In genomic region chr4:139601519-139602356, GRCm38 (mm10) we compare ENCODE assay signal across 9 mouse cellular contexts. TPM values are rescaled to one million over a fixed set of nuclear protein-coding genes. Genes with fewer than 3 reads are reported as not detected.
DNase-seq lines count a peak whose midpoint lies in the region; ATAC-seq and TF ChIP-seq lines count a peak whose summit lies in the region.
"Had no signal": no experiment of that assay in that cellular context is flagged by ENCODE, and none has a peak within 500 bp of the region (broad histone marks: within the 10 kb centered on the region; RNA-seq: fewer than 3 reads in every experiment).

No protein-coding gene starts in this region.

- TF ChIP-seq EP300 in ES-Bruce4 (IDR thresholded peaks at IDR 0.05; ENCODE audit: insufficient read depth, low read depth, low read length) = no peak

- no peak for DNase-seq in kidney, postnatal 14 days
- no peak for DNase-seq in embryonic facial prominence, embryonic 10.5 days (ENCODE audit: low spot score)
- DNase-seq in liver, embryonic 13.5 days = no peak
- no peak for DNase-seq in layer of hippocampus, adult 18-20 months (ENCODE audit: low spot score in 2 of 2)
- no peak for DNase-seq in urinary bladder, postnatal 25 days (ENCODE audit: low spot score)

- WGBS in kidney, embryonic 14.5 days = 47% methylated on average over 7 of the region's 7 CpGs
- WGBS in embryonic facial prominence, embryonic 10.5 days = 57% methylated on average over 7 of the region's 7 CpGs
- 40% methylated on average over 7 of the region's 7 CpGs for WGBS in liver, embryonic 13.5 days (ENCODE audit: insufficient replicate concordance)

- no peak for TF ChIP-seq CTCF in ES-Bruce4 (IDR thresholded peaks at IDR 0.05; ENCODE audit: low read depth, low read length)

- no peaks in the 10 kb centered on the region for H3K9me3 ChIP-seq in kidney, embryonic 14.5 days (ENCODE audit: control insufficient read depth, low read length)
- H3K9me3 ChIP-seq in ES-Bruce4 (replicated peaks; ENCODE audit: control insufficient read depth, insufficient read depth, low read length, poor library complexity, severe bottlenecking) = no peaks in the 10 kb centered on the region
- H3K9me3 ChIP-seq in embryonic facial prominence, embryonic 10.5 days = no peaks in the 10 kb centered on the region
- H3K9me3 ChIP-seq in liver, embryonic 13.5 days (replicated peaks) = no peaks in the 10 kb centered on the region

- peaks cover 56% of the 10 kb centered on the region for H3K4me1 ChIP-seq in kidney, embryonic 14.5 days (ENCODE audit: control insufficient read depth, insufficient read depth, low read length)
- H3K4me1 ChIP-seq in ES-Bruce4 (ENCODE audit: control insufficient read depth, insufficient read depth, low read length) = peaks cover 10% of the 10 kb centered on the region
- peaks cover 65% of the 10 kb centered on the region for H3K4me1 ChIP-seq in embryonic facial prominence, embryonic 10.5 days
- H3K4me1 ChIP-seq in liver, embryonic 13.5 days (replicated peaks) = peaks cover 58% of the 10 kb centered on the region

- no peak overlapping the region for H3K4me3 ChIP-seq in kidney, embryonic 14.5 days (ENCODE audit: low read length)
- H3K4me3 ChIP-seq in ES-Bruce4 (ENCODE audit: low read depth, low read length) = no peak overlapping the region
- H3K4me3 ChIP-seq in embryonic facial prominence, embryonic 10.5 days = no peak overlapping the region
- no peak overlapping the region for H3K4me3 ChIP-seq in liver, embryonic 13.5 days (replicated peaks)

- ATAC-seq in kidney, embryonic 14.5 days (ENCODE audit: low FRiP score, low TSS enrichment) = no peak
- ATAC-seq in liver, embryonic 13.5 days (ENCODE audit: low read depth) = no peak

- H3K9ac ChIP-seq in kidney, embryonic 14.5 days (ENCODE audit: low read depth, low read length) = peak overlapping the region; percentile 18; the same call in 1 of the 2 replicates
- H3K9ac ChIP-seq in ES-Bruce4 (ENCODE audit: low read depth, poor library complexity, severe bottlenecking) = no peak overlapping the region
- H3K9ac ChIP-seq in liver, embryonic 13.5 days = peak overlapping the region; percentile 1; the same call in 1 of the 2 replicates

- TF ChIP-seq POLR2A in ES-Bruce4 (IDR thresholded peaks at IDR 0.05; ENCODE audit: insufficient read depth, low read length) = no peak

- H3K4me2 ChIP-seq in kidney, embryonic 14.5 days (replicated peaks; ENCODE audit: low read depth, low read length) = no peak overlapping the region
- H3K4me2 ChIP-seq in liver, embryonic 13.5 days = no peak overlapping the region

- H3K27me3 ChIP-seq in kidney, embryonic 14.5 days (ENCODE audit: control insufficient read depth, insufficient read depth, low read length) = no peaks in the 10 kb centered on the region
- no peaks in the 10 kb centered on the region for H3K27me3 ChIP-seq in ES-Bruce4 (ENCODE audit: control insufficient read depth, insufficient read depth, low read length, poor library complexity, severe bottlenecking)
- H3K27me3 ChIP-seq in embryonic facial prominence, embryonic 10.5 days (replicated peaks; ENCODE audit: low read depth, poor library complexity, severe bottlenecking) = no peaks in the 10 kb centered on the region
- H3K27me3 ChIP-seq in liver, embryonic 13.5 days = peaks cover 22% of the 10 kb centered on the region; the same call in 1 of the 2 replicates

- peaks cover 17% of the 10 kb centered on the region for H3K36me3 ChIP-seq in kidney, embryonic 14.5 days (ENCODE audit: control insufficient read depth, insufficient read depth, low read length)
- H3K36me3 ChIP-seq in ES-Bruce4 (ENCODE audit: control insufficient read depth, insufficient read depth, low read length, poor library complexity, severe bottlenecking) = no peaks in the 10 kb centered on the region
- H3K36me3 ChIP-seq in embryonic facial prominence, embryonic 10.5 days (replicated peaks) = peaks cover 21% of the 10 kb centered on the region
- peaks cover 5% of the 10 kb centered on the region; the same call in 1 of the 2 replicates for H3K36me3 ChIP-seq in liver, embryonic 13.5 days

- peak overlapping the region; percentile 73 for H3K27ac ChIP-seq in kidney, embryonic 14.5 days (ENCODE audit: low read depth, low read length)
- H3K27ac ChIP-seq in ES-Bruce4 (ENCODE audit: insufficient read depth, low read length) = 0 out of 2 replicates have a peak overlapping the region, but pooled peaks have one; percentile 7
- peak overlapping the region; percentile 75 for H3K27ac ChIP-seq in embryonic facial prominence, embryonic 10.5 days (replicated peaks)
- H3K27ac ChIP-seq in liver, embryonic 13.5 days = peak overlapping the region; percentile 34

RNA-seq across cellular contexts. Expression of gene Gm21969, which starts 1.2 kb away (rescaled TPM):
- not detected in 2 replicates for polyA plus RNA-seq in kidney, embryonic 14.5 days (2014; fragmentation: Nextera tagmentation; extraction: Ambion mirVana)
- polyA plus RNA-seq in ES-Bruce4 (2011; ENCODE audit: insufficient read depth, insufficient read length, low read depth, missing spikeins) = 0.21 TPM in 1 of 2 replicates, not detected in the other
- not detected in 2 replicates for polyA plus RNA-seq in embryonic facial prominence, embryonic 10.5 days (2016; fragmentation: Nextera tagmentation; extraction: Ambion mirVana)
- polyA plus RNA-seq in liver, embryonic 13.5 days (2015; fragmentation: Nextera tagmentation; extraction: Ambion mirVana) = not detected in 2 replicates
- not detected for total RNA-seq in layer of hippocampus, adult 18-20 months (2021)
- total RNA-seq: gastrocnemius, postnatal 4 days; megakaryocyte progenitor cell, adult 5-6 weeks had no signal

RNA-seq across cellular contexts. Expression of gene Aldh4a1, which starts 20.9 kb away (rescaled TPM):
- polyA plus RNA-seq in kidney, embryonic 14.5 days (2014; fragmentation: Nextera tagmentation; extraction: Ambion mirVana) = 31.3 and 37.3 TPM in 2 replicates
- polyA plus RNA-seq in ES-Bruce4 (2011; ENCODE audit: insufficient read depth, insufficient read length, low read depth, missing spikeins) = 30.9 and 32.3 TPM in 2 replicates
- polyA plus RNA-seq in embryonic facial prominence, embryonic 10.5 days (2016; fragmentation: Nextera tagmentation; extraction: Ambion mirVana) = 24.4 and 25.1 TPM in 2 replicates
- 50.2 and 57.3 TPM in 2 replicates for polyA plus RNA-seq in liver, embryonic 13.5 days (2015; fragmentation: Nextera tagmentation; extraction: Ambion mirVana)
- 10 to 100 TPM; 19.6 to 21.4 TPM for total RNA-seq in layer of hippocampus, adult 18-20 months (2021)

RNA-seq across cellular contexts. Expression of gene Tas1r2, which starts 51.6 kb away (rescaled TPM):
- not detected in 2 replicates for polyA plus RNA-seq in kidney, embryonic 14.5 days (2014; fragmentation: Nextera tagmentation; extraction: Ambion mirVana)
- not detected in 2 replicates for polyA plus RNA-seq in ES-Bruce4 (2011; ENCODE audit: insufficient read depth, insufficient read length, low read depth, missing spikeins)
- polyA plus RNA-seq in embryonic facial prominence, embryonic 10.5 days (2016; fragmentation: Nextera tagmentation; extraction: Ambion mirVana) = not detected in 2 replicates
- not detected in 2 replicates for polyA plus RNA-seq in liver, embryonic 13.5 days (2015; fragmentation: Nextera tagmentation; extraction: Ambion mirVana)
- total RNA-seq in layer of hippocampus, adult 18-20 months (2021) = not detected
- total RNA-seq: gastrocnemius, postnatal 4 days; megakaryocyte progenitor cell, adult 5-6 weeks had no signal

Comparison
In these comparisons a context has a peak if more than half of its experiments do, and no peak if none do; other contexts are left out.
1. H3K27ac ChIP-seq: peak in every context shown above with its lines; median percentile 75 in embryonic facial prominence, embryonic 10.5 days; 73 in kidney, embryonic 14.5 days; 34 in liver, embryonic 13.5 days; 7 in ES-Bruce4.